Mouse (Mus musculus): ENCODE results near the gene Itga7. TPM values are rescaled to one million over a fixed set of nuclear protein-coding genes. Genes with fewer than 3 reads are reported as not detected.

The Itga7 gene
- total and polyA plus RNA-seq, 2 experiments from 2014 or later, result 22.7 to 41.4 TPM

DNA sequence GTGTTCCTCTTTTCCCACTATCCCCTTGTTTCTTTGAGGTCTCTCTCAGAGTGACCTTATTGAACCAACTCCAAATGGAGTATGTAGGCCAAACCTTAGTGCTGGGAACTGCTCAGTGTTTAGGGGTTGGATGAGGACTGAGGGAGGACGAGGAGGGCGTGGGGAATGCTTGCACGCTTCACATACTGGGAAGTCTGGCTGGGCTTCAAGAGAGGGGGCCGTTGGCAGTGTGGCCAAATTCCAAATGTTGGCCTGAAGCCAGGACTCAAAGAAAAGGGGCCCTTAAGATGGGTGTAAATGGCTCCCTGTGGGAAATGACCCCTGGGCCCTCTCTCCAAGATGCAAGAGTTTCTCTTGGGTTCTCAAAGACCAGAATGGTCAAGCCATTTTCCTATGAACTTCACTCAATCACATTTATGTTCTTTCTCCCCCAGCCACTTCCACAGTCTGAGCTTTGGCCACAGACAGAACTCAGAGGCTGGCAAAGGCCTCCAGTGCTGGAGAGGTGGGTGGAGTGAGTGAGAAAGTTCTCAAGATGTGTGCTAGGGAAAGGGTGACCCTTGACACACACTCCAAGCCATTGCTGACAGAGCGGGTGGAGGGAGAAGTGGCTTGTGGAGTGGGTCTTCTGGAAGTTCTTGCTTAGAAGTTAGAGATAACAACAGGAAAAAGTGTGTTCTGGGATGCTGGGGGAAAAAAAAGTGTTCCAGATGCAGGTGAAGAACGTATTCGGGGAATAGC is 3.8 kb upstream of the Itga7 start:
- TF ChIP-seq CTCF (IDR thresholded peaks at IDR 0.05; ENCODE audit: low read depth), result no peak
- no peak for TF ChIP-seq EP300 (IDR thresholded peaks at IDR 0.05; ENCODE audit: low read depth)
- ATAC-seq (ENCODE audit: insufficient read depth, low read depth) (no peak), DNase-seq (ENCODE audit: low spot score) (no peak)
- Histone ChIP-seq H3K9me3 (replicated peaks; ENCODE audit: control insufficient read depth, low read length) (no peaks in the 10 kb centered on the region), H3K36me3 (replicated peaks; ENCODE audit: control insufficient read depth, insufficient read depth, low read length) (no peaks in the 10 kb centered on the region), H3K4me3 (ENCODE audit: low read depth, low read length) (no peak overlapping the region), H3K27me3 (ENCODE audit: control insufficient read depth, insufficient read depth, low read length) (peaks cover 8% of the 10 kb centered on the region; the same call in 1 of the 2 replicates), H3K9ac (replicated peaks; ENCODE audit: low read depth, low read length) (no peak overlapping the region), H3K4me2 (ENCODE audit: low read depth, low read length) (no peak overlapping the region), H3K4me1 (ENCODE audit: control insufficient read depth, insufficient read depth) (peaks cover 29% of the 10 kb centered on the region; the same call in 1 of the 2 replicates), H3K27ac (ENCODE audit: low read depth) (peak overlapping the region; percentile 44; the same call in 1 of the 2 replicates)
- 47% methylated on average over 7 of the region's 7 CpGs for WGBS

DNA sequence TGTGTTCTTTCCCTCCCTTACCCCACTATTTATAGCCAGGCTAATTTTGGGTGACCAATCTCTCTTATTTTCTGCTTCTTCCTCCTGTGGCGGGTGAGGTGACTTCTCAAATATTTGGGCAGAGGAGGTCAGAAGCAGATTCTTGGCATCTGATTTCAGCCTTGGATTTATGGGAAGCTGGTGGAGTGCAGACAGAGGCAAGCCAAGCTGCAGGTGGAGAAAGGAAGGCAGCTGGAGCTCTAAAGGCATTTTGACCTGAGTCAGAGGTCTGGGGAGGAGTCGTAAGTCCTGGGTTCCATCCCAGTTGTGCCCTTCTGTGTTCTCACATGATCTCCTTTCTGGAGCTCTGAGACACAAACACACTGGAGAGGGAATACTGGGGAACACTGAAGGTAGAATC is 2.2 kb upstream of the Itga7 start:
- no peak for DNase-seq (ENCODE audit: low spot score)
- Histone ChIP-seq H3K36me3 (replicated peaks; ENCODE audit: control insufficient read depth, insufficient read depth, low read length) (no peaks in the 10 kb centered on the region), H3K4me3 (ENCODE audit: low read depth, low read length) (no peak overlapping the region), H3K27ac (ENCODE audit: low read depth) (peak overlapping the region; percentile 72), H3K9ac (replicated peaks; ENCODE audit: low read depth, low read length) (no peak overlapping the region), H3K4me1 (ENCODE audit: control insufficient read depth, insufficient read depth) (peaks cover 30% of the 10 kb centered on the region; the same call in 1 of the 2 replicates), H3K4me2 (ENCODE audit: low read depth, low read length) (peak overlapping the region; percentile 4; the same call in 1 of the 2 replicates), H3K27me3 (ENCODE audit: control insufficient read depth, insufficient read depth, low read length) (peaks cover 14% of the 10 kb centered on the region; the same call in 1 of the 2 replicates), H3K9me3 (replicated peaks; ENCODE audit: control insufficient read depth, low read length) (no peaks in the 10 kb centered on the region)
- WGBS, result 17% methylated on average over 2 of the region's 2 CpGs
- peak; percentile 37; the same call in 1 of the 2 replicates for ATAC-seq (ENCODE audit: insufficient read depth, low read depth)
- TF ChIP-seq EP300 (IDR thresholded peaks at IDR 0.05; ENCODE audit: low read depth) (no peak), CTCF (IDR thresholded peaks at IDR 0.05; ENCODE audit: low read depth) (no peak)

DNA sequence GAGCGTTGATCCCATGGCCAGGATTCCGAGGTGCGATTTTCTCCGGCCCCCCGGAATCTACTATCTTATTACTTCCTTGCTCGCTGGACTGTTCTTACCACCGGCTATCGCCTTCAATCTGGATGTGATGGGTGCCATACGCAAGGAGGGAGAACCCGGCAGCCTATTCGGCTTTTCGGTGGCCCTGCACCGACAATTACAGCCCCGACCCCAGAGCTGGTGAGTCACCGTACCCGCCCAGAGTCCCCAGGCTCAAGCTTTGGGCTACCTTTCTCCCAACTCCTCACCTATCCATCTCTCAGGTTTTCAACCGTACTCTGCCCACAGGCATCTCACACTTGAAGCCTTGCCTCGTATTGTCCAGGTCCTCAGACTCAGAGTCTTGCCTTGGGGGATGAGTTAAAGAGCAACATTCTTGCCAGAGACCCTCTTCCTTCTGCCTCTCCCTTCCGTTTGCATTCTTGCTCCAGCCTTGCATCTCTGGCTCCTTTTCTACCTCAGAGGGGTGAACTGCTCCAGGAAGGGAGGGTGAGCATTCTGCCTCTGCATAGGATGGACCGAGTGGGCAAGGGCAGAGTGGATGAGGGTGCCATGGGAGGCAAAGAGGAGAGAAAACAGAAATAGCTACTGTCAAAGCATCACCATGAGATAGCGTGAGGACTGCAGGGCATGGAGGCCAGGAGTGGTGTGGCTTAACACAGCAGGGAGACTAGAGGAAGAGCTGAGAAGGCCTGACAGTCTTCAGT is 531 bp downstream of the Itga7 start:
- Histone ChIP-seq H3K4me1 (ENCODE audit: control insufficient read depth, insufficient read depth) (peaks cover 32% of the 10 kb centered on the region; the same call in 1 of the 2 replicates), H3K4me3 (ENCODE audit: low read depth, low read length) (peak overlapping the region; percentile 55), H3K9ac (replicated peaks; ENCODE audit: low read depth, low read length) (peak overlapping the region; percentile 60), H3K4me2 (ENCODE audit: low read depth, low read length) (peak overlapping the region; percentile 81), H3K9me3 (replicated peaks; ENCODE audit: control insufficient read depth, low read length) (no peaks in the 10 kb centered on the region), H3K27me3 (ENCODE audit: control insufficient read depth, insufficient read depth, low read length) (peaks cover 14% of the 10 kb centered on the region; the same call in 1 of the 2 replicates), H3K36me3 (replicated peaks; ENCODE audit: control insufficient read depth, insufficient read depth, low read length) (no peaks in the 10 kb centered on the region), H3K27ac (ENCODE audit: low read depth) (no peak overlapping the region)
- ATAC-seq (ENCODE audit: insufficient read depth, low read depth), result no peak
- TF ChIP-seq EP300 (IDR thresholded peaks at IDR 0.05; ENCODE audit: low read depth), result no peak
- no peak for TF ChIP-seq CTCF (IDR thresholded peaks at IDR 0.05; ENCODE audit: low read depth)
- DNase-seq (ENCODE audit: low spot score), result no peak
- 7% methylated on average over 21 of the region's 21 CpGs for WGBS

DNA sequence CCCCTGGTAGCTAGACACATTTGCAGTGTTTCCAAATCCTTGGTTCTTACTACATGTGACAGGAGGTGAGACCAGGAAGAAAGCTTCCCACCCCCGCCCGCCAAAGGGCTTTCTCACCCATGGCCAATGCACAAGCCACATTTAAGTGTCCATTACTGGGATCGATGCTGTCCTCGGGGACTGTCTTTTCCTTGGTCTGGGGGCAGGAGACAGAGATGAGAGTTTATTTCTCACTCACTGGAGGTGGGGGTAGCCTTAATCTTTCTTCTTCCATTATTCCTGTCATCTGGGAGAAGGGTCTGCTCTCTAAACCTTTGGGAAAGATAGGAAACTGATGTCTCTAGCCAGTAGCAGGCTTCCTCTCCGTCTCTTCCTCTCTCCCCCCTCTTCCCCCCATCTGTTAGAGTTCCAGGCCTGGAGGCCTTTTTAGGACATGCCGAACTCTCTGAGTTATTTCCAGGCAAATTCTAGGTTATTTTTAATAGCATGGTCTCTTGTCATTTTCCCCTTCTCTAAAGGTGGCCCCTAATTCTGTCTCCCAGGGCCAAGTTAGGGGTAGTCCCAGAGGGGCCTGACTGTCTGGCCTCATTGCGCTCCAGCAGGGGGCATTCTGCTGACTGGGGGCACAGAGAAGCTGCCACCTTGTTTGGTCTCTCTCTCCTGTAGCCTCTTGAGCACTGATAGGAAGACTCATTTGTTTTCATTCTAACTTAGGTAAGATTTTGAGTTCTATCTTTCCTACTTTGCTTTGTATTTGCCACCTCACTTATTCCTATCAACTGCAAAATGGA is 1.6 kb downstream of the Itga7 start:
- ATAC-seq (ENCODE audit: insufficient read depth, low read depth) (no peak), DNase-seq (ENCODE audit: low spot score) (no peak)
- peaks cover 14% of the 10 kb centered on the region; the same call in 1 of the 2 replicates for H3K27me3 ChIP-seq (ENCODE audit: control insufficient read depth, insufficient read depth, low read length)
- H3K4me2 ChIP-seq (ENCODE audit: low read depth, low read length), result peak overlapping the region; percentile 81
- H3K36me3 ChIP-seq (replicated peaks; ENCODE audit: control insufficient read depth, insufficient read depth, low read length), result no peaks in the 10 kb centered on the region
- TF ChIP-seq CTCF (IDR thresholded peaks at IDR 0.05; ENCODE audit: low read depth) (0 out of 2 replicates have a peak, but pooled peaks have one; percentile 7), EP300 (IDR thresholded peaks at IDR 0.05; ENCODE audit: low read depth) (no peak)
- no peaks in the 10 kb centered on the region for H3K9me3 ChIP-seq (replicated peaks; ENCODE audit: control insufficient read depth, low read length)
- H3K4me1 ChIP-seq (ENCODE audit: control insufficient read depth, insufficient read depth), result peaks cover 23% of the 10 kb centered on the region; the same call in 1 of the 2 replicates
- H3K9ac ChIP-seq (replicated peaks; ENCODE audit: low read depth, low read length), result no peak overlapping the region
- peak overlapping the region; percentile 55 for H3K4me3 ChIP-seq (ENCODE audit: low read depth, low read length)
- WGBS, result 56% methylated on average over 7 of the region's 7 CpGs
- H3K27ac ChIP-seq (ENCODE audit: low read depth), result no peak overlapping the region; the same call in 1 of the 2 replicates

Data from heart, postnatal 0 days (tissue).